Mouse (Mus musculus) heart, embryonic 12.5 days (tissue): Measurements from ENCODE around the gene Aldh9a1. TPM values are rescaled to one million over a fixed set of nuclear protein-coding genes. Genes with fewer than 3 reads are reported as not detected.

Experiments
- ATAC-seq: fragments of 200-750 bp; cut with Nextera tagmentation; 2 replicates; pipeline ENCODE4 v1.8.0; 2017; ENCODE audit warnings: moderate TSS enrichment, moderate library complexity; ENCODE audit not compliant: insufficient number of reproducible peaks, low FRiP score
- H3K27ac ChIP-seq: fragments of 300-500 bp; sonication (generic); 2 replicates; pipeline ENCODE4 v1.5.1; 2016; ENCODE audit warnings: mild to moderate bottlenecking, moderate library complexity; ENCODE audit not compliant: poor library complexity, severe bottlenecking
- H3K27me3 ChIP-seq: fragments of 300-500 bp; sonication (generic); replicated peaks from 2 replicates; pipeline ENCODE4 v1.6.1; 2016; ENCODE audit warnings: mild to moderate bottlenecking, moderate library complexity
- H3K36me3 ChIP-seq: fragments of 300-500 bp; sonication (generic); 2 replicates; pipeline ENCODE4 v1.6.1; 2016; ENCODE audit warnings: mild to moderate bottlenecking, moderate library complexity
- H3K4me1 ChIP-seq: fragments of 300-500 bp; sonication (generic); replicated peaks from 2 replicates; pipeline ENCODE4 v1.6.1; 2016; ENCODE audit warnings: mild to moderate bottlenecking
- H3K4me2 ChIP-seq: fragments of 300-500 bp; sonication (generic); 2 replicates; pipeline ENCODE4 v1.6.1; 2016; ENCODE audit warnings: mild to moderate bottlenecking, moderate library complexity
- H3K4me3 ChIP-seq: fragments of 300-500 bp; sonication (generic); 2 replicates; pipeline ENCODE4 v1.5.1; 2016; ENCODE audit warnings: mild to moderate bottlenecking
- H3K9ac ChIP-seq: fragments of 300-500 bp; sonication (generic); 2 replicates; pipeline ENCODE4 v1.6.1; 2016; ENCODE audit warnings: mild to moderate bottlenecking, moderate library complexity
- H3K9me3 ChIP-seq: fragments of 300-500 bp; sonication (generic); replicated peaks from 2 replicates; pipeline ENCODE4 v1.6.1; 2016; ENCODE audit warnings: mild to moderate bottlenecking, moderate library complexity
- WGBS: fragments of 180-500 bp; shearing (Covaris S2); methylation state at CpG from one replicate; pipeline ENCODE4 v1.1.7; 2016; 5-methylcytosine and 5-hydroxymethylcytosine counted together
- polyA plus RNA-seq: library from polyadenylated mRNA; unstranded; fragments of >200 nt; fragmentation: Nextera tagmentation; extraction: Ambion mirVana; gene quantifications from 2 replicates; pipeline ENCODE4 v1.2.1, GENCODE M21; 2016

Aldh9a1 gene
- polyA plus RNA-seq, 1 experiment from 2014 or later, result 27.6 TPM

- Histone ChIP-seq H3K36me3 (no peaks in the 10 kb centered on the region), H3K9ac (no peak overlapping the region), H3K9me3 (no peaks in the 10 kb centered on the region), H3K4me1 (peaks cover 16% of the 10 kb centered on the region), H3K27ac (no peak overlapping the region), H3K4me2 (peak overlapping the region; percentile 7; the same call in 1 of the 2 replicates), H3K27me3 (no peaks in the 10 kb centered on the region), H3K4me3 (no peak overlapping the region)
- no peak for ATAC-seq
- WGBS, result 71% methylated on average over 5 of the region's 5 CpGs
Measured at GRCm38 (mm10) chr1:167385636-167386035, 35.8 kb downstream of the Aldh9a1 start.

GRCm38 (mm10) chr1:167386466-167386865 is 36.7 kb downstream of the Aldh9a1 start:
- H3K27me3 ChIP-seq, result no peaks in the 10 kb centered on the region
- H3K36me3 ChIP-seq, result no peaks in the 10 kb centered on the region
- H3K9me3 ChIP-seq, result no peaks in the 10 kb centered on the region
- H3K9ac ChIP-seq, result no peak overlapping the region
- no peak overlapping the region for H3K4me3 ChIP-seq
- WGBS, result 50% methylated on average over 1 of the region's 2 CpGs
- no peak for ATAC-seq
- H3K4me1 ChIP-seq, result peaks cover 19% of the 10 kb centered on the region
- H3K27ac ChIP-seq, result no peak overlapping the region
- no peak overlapping the region for H3K4me2 ChIP-seq

- no peaks in the 10 kb centered on the region for H3K27me3 ChIP-seq
- no peaks in the 10 kb centered on the region for H3K36me3 ChIP-seq
- H3K9me3 ChIP-seq, result no peaks in the 10 kb centered on the region
- no peak overlapping the region for H3K4me2 ChIP-seq
- H3K27ac ChIP-seq, result no peak overlapping the region
- H3K4me3 ChIP-seq, result no peak overlapping the region
- no peak for ATAC-seq
- H3K9ac ChIP-seq, result no peak overlapping the region
- 49% methylated on average over 2 of the region's 2 CpGs for WGBS
- peaks cover 24% of the 10 kb centered on the region for H3K4me1 ChIP-seq
Measured at GRCm38 (mm10) chr1:167387310-167387709, 37.5 kb downstream of the Aldh9a1 start.

GRCm38 (mm10) chr1:167387796-167388195 is 38.0 kb downstream of the Aldh9a1 start:
- Histone ChIP-seq H3K9me3 (no peaks in the 10 kb centered on the region), H3K36me3 (no peaks in the 10 kb centered on the region), H3K27ac (no peak overlapping the region), H3K4me3 (no peak overlapping the region), H3K4me2 (peak overlapping the region; percentile 1), H3K9ac (no peak overlapping the region), H3K4me1 (peaks cover 28% of the 10 kb centered on the region), H3K27me3 (no peaks in the 10 kb centered on the region)
- 69% methylated on average over 3 of the region's 3 CpGs for WGBS
- ATAC-seq, result no peak

GRCm38 (mm10) chr1:167388571-167388970 is 38.8 kb downstream of the Aldh9a1 start:
- no peak overlapping the region for H3K4me3 ChIP-seq
- no peak overlapping the region for H3K9ac ChIP-seq
- no peaks in the 10 kb centered on the region for H3K9me3 ChIP-seq
- H3K4me2 ChIP-seq, result peak overlapping the region; percentile 1; the same call in 1 of the 2 replicates
- no peak overlapping the region; the same call in 1 of the 2 replicates for H3K27ac ChIP-seq
- H3K36me3 ChIP-seq, result no peaks in the 10 kb centered on the region
- 79% methylated on average over 6 of the region's 6 CpGs for WGBS
- no peaks in the 10 kb centered on the region for H3K27me3 ChIP-seq
- no peak for ATAC-seq
- H3K4me1 ChIP-seq, result peaks cover 32% of the 10 kb centered on the region

GRCm38 (mm10) chr1:167389584-167389983 is 39.8 kb downstream of the Aldh9a1 start:
- no peaks in the 10 kb centered on the region for H3K9me3 ChIP-seq
- H3K4me3 ChIP-seq, result no peak overlapping the region
- peaks cover 25% of the 10 kb centered on the region for H3K4me1 ChIP-seq
- H3K27me3 ChIP-seq, result no peaks in the 10 kb centered on the region
- ATAC-seq, result no peak
- no peaks in the 10 kb centered on the region for H3K36me3 ChIP-seq
- H3K4me2 ChIP-seq, result peak overlapping the region; percentile 5; the same call in 1 of the 2 replicates
- WGBS, result 81% methylated on average over 7 of the region's 7 CpGs
- no peak overlapping the region for H3K27ac ChIP-seq
- H3K9ac ChIP-seq, result no peak overlapping the region

GRCm38 (mm10) chr1:167390381-167390780 is 40.6 kb downstream of the Aldh9a1 start:
- Histone ChIP-seq H3K36me3 (no peaks in the 10 kb centered on the region), H3K4me3 (no peak overlapping the region), H3K9ac (no peak overlapping the region), H3K27me3 (peaks cover 4% of the 10 kb centered on the region; the same call in 1 of the 2 replicates), H3K4me2 (peak overlapping the region; percentile 5; the same call in 1 of the 2 replicates), H3K27ac (no peak overlapping the region), H3K4me1 (peaks cover 20% of the 10 kb centered on the region), H3K9me3 (no peaks in the 10 kb centered on the region)
- 74% methylated on average over 4 of the region's 4 CpGs for WGBS
- no peak for ATAC-seq

- Histone ChIP-seq H3K36me3 (no peaks in the 10 kb centered on the region), H3K27me3 (peaks cover 10% of the 10 kb centered on the region), H3K4me2 (peak overlapping the region; percentile 5; the same call in 1 of the 2 replicates), H3K4me3 (no peak overlapping the region), H3K9ac (no peak overlapping the region), H3K27ac (no peak overlapping the region; the same call in 1 of the 2 replicates), H3K9me3 (no peaks in the 10 kb centered on the region), H3K4me1 (peaks cover 16% of the 10 kb centered on the region)
- WGBS, result 72% methylated on average over 6 of the region's 6 CpGs
- ATAC-seq, result no peak
Measured at GRCm38 (mm10) chr1:167391241-167391640, 41.5 kb downstream of the Aldh9a1 start.

GRCm38 (mm10) chr1:167392031-167392640 is 42.3 kb downstream of the Aldh9a1 start:
- H3K36me3 ChIP-seq, result no peaks in the 10 kb centered on the region
- peak overlapping the region; percentile 87 for H3K27ac ChIP-seq
- WGBS, result 43% methylated on average over 2 of the region's 2 CpGs
- H3K9ac ChIP-seq, result peak overlapping the region; percentile 89
- H3K4me2 ChIP-seq, result peak overlapping the region; percentile 88
- ATAC-seq, result no peak
- peaks cover 16% of the 10 kb centered on the region for H3K4me1 ChIP-seq
- H3K4me3 ChIP-seq, result peak overlapping the region; percentile 86
- peaks cover 13% of the 10 kb centered on the region for H3K27me3 ChIP-seq
- H3K9me3 ChIP-seq, result no peaks in the 10 kb centered on the region

GRCm38 (mm10) chr1:167392687-167393086 is 42.9 kb downstream of the Aldh9a1 start:
- Histone ChIP-seq H3K9me3 (no peaks in the 10 kb centered on the region), H3K27ac (peak overlapping the region; percentile 87), H3K36me3 (no peaks in the 10 kb centered on the region), H3K9ac (peak overlapping the region; percentile 89), H3K27me3 (peaks cover 13% of the 10 kb centered on the region), H3K4me1 (peaks cover 16% of the 10 kb centered on the region), H3K4me2 (peak overlapping the region; percentile 88), H3K4me3 (peak overlapping the region; percentile 86)
- WGBS, result 14% methylated on average over 8 of the region's 8 CpGs
- ATAC-seq, result peak; percentile 56

- ATAC-seq, result peak; percentile 38
- WGBS, result 1% methylated on average over 15 of the region's 15 CpGs
- Histone ChIP-seq H3K4me3 (peak overlapping the region; percentile 86), H3K4me2 (peak overlapping the region; percentile 88), H3K9me3 (no peaks in the 10 kb centered on the region), H3K27me3 (peaks cover 13% of the 10 kb centered on the region), H3K4me1 (peaks cover 16% of the 10 kb centered on the region), H3K36me3 (no peaks in the 10 kb centered on the region), H3K27ac (peak overlapping the region; percentile 87; the same call in 1 of the 2 replicates), H3K9ac (peak overlapping the region; percentile 89)
Measured at GRCm38 (mm10) chr1:167393281-167393680, 43.5 kb downstream of the Aldh9a1 start.
